Mouse (Mus musculus): Measurements from ENCODE around the gene Sgms2.

GRCm38 (mm10) chr3:131488403-131488802 is 2.8 kb downstream of the Sgms2 start:
- no peak for TF ChIP-seq POLR2A (IDR thresholded peaks at IDR 0.05; ENCODE audit: low read depth, low read length)
- no peak for TF ChIP-seq CTCF (conservative IDR thresholded peaks at IDR 0.05; ENCODE audit: insufficient read depth, insufficient read length, low read depth, low read length)

Data from kidney, adult 2 months (tissue).